Mouse (Mus musculus) cerebellum, adult 11-12 months (tissue): ENCODE measurements around the gene Larp1.

Source experiments
- DNase-seq: peaks from one replicate; pipeline ENCODE4 v3.0.0; 2022

Larp1 gene

GRCm38 (mm10) chr11:58031176-58031575 is 22.3 kb downstream of the Larp1 start:
- no peak for DNase-seq

DNA sequence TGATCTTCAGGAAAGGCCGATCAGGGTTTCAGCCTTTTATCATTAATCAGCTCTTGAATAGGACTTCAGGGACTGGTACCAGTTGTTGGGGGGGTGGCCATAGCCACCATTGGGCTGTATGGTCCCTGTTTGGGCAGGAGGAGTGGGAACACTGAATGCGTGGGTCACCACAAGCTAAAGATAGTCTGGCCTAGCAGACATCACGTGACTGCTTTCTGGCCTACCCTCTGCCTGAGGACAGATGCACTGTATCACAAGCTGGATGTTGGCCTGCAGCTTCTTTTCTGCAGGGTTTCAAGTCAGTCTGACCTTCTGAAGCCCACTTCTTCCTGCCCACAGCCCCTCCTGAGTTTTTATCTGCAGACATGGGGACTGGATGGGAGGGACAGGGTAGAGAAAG is 24.8 kb downstream of the Larp1 start:
- no peak for DNase-seq

DNA sequence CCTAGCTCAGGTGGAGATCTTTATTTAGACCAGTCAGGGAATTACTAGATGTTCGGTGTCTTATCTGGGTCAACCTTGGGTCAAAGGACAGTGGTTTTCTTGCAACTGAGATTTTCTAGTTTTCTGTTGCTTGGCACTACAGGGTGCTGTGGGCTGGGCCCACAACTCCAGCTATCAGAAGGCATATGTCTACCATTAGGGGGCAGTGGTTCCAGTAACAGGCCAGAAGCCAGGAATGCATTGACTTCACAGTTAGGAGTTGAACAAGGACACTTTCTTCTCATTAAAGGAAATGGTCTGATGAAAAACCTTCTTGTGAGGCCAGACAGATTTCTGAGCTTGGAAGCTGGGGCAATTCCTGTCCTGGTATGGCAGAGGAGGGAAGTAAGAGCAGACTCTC is 30.2 kb downstream of the Larp1 start:
- DNase-seq = no peak

- no peak for DNase-seq
Observed at GRCm38 (mm10) chr11:58042861-58043431, 34.1 kb downstream of the Larp1 start.

- DNase-seq = no peak
Observed at GRCm38 (mm10) chr11:58046438-58046837, 37.6 kb downstream of the Larp1 start.

DNA sequence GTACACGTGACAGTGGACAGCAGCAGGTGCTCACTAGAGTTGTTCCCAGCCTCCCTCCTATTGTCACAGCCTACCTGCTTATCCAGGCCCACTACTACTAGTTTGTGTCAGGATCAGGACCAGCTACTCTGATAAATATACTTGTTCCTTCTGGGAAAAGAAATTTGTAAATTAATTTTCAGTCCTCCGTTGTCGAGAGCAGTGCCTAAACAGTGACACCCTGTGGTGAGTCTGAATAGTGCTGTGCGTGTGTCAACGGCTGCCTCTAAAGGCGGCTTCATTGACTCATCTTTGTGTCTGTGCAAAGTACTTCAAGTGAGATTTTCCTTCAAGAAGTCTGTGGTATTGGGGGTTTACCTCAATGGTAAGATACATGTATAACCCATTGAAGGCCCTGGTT is 48.6 kb downstream of the Larp1 start:
- no peak for DNase-seq

DNA sequence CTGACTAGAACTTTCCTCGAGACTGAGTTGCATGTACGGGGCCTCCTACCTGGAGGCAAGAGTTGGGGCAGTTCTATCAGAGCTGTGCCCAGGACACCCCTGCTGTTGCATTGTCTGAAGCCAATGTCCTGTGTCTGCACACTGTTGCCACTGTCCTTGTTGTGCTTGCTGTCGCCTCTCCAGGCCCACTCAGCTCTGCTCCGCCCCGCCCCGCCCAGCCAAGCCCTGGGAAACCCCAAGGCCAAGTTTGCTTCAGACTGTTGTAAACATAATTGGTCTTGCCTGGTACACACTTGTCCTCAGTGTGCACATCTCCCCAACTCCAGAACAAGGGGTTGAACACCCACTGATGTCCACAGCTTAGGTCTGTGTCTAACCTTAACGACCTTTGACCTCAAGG is 50.9 kb downstream of the Larp1 start:
- peak; percentile 42 for DNase-seq

DNA sequence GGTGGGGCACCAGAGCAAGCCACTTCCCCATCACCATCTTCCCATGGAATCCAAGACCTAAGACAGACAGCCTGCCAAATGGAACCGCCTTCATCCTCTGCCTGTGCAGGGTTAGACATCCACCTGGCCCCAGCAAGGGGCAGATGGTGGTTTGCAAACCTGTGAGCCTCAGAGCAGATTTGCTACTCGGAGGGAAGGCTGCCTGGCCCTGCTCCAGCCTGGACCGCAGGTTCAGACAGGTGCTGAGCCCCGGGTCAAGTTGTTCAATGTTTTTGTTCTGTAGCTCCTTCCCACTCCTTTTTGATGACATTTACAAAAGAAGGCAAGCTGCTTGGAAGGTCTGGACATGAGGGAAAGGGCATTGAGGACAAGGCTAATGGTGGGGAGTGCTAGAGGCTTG is 52.4 kb downstream of the Larp1 start:
- peak; percentile 85 for DNase-seq

DNA sequence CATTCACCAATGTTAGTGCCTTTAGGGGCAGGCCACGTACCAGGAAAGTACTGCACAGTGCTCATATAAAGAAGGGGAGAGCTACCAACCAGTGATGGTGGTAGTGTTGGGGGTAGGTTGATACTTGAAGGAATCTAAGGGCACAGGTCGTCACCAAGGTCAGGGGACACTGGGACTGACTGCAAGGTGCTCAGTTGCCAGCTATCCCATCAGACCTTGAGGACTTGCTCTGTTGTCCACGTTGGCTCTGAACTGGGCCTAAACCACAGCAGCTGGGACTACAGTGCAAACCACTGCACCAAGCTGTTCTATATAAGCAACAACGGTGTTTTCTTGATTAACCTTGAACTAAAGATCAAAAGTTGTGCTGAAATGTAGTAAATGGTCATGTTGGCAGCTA is 53.7 kb downstream of the Larp1 start:
- DNase-seq = no peak

DNA sequence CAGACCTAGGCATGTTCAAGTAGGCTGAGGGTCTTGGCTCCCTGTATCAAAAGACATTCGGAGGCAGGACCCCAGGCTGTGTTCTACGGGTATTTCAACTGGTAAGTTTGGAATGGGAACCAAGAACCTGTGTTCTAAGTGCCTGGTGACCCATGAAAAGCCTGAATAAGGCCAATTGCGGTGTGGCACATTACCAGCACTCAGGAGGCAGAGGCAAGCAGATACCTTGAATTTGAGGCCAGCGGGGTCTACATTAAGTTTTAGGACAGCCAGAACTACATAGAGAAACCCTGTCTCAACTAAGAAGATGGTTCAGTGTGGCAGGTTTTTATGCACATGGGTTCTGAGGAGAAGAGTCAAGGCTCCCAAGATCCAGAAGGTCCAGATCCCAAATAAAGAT is 56.2 kb downstream of the Larp1 start:
- no peak for DNase-seq

GRCm38 (mm10) chr11:58072978-58073377 is 64.1 kb downstream of the Larp1 start:
- DNase-seq = no peak

GRCm38 (mm10) chr11:58077270-58077669 is 68.4 kb downstream of the Larp1 start:
- DNase-seq = no peak

DNA sequence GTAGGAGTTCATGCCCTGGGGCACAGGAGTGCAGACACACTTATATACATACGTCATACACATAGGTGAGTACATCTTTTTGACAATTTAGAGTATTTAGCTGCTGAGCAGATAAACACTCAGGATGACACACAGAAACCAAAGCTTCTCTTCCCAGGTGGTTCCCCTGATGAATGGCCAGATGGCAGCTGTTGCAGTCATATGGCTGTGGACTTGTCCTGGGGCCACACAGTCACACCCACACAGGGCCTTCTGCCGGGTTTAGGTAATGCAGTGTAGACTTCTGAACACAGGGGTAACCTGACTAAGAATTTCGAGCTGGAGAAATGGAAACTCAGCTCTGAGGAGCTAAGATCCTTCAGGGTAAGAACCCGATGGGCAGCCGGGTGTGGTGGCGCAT is 72.9 kb downstream of the Larp1 start:
- peak; percentile 73 for DNase-seq

DNA sequence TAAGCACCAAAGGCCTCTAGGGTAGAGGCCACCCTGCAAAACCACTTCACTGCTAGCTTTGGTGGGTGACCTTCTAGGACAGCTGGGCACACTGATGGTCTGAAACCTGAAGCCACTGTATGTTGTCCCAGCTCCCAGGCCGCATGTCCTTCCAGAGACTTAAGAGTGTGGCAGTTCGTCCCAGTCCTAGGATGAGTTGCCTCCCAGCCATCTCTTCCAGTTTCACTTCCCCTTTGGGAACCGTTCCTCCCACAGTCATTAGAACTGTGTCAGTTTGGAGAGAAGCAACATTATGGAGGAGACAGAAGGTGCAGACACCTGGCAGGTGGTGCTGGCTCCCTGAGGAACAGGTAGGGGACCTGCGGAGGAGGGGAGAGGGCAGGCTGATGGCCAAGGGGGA is 83.7 kb downstream of the Larp1 start:
- no peak for DNase-seq

- no peak for DNase-seq
Observed at GRCm38 (mm10) chr11:58093021-58093528, 84.2 kb downstream of the Larp1 start, which contains the start of gene Gm12248. TSS of gene Gm12248 (minus strand) at chr11:58093134.

- DNase-seq = no peak
Observed at GRCm38 (mm10) chr11:58094766-58095165, 85.9 kb downstream of the Larp1 start.

GRCm38 (mm10) chr11:58095561-58095960 is 86.7 kb downstream of the Larp1 start:
- DNase-seq = no peak

DNA sequence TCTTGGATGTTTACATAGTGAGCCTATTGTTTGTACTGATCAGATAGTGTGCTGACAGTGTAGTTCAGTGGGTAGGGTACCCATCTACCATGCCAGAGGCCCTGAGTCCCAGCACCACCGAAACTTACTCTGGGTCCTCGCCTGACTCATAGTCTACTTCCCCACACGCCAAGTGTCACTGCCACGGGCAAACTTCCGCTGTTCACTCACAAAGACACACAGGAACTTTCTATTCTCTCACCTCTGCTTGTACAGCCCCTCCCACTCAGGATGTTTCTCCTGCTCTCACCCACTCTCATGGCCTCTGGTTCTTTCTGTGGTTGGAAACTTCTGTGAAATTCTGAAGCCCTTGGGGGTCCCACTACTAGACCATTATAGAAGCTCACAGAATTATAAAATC is 87.3 kb downstream of the Larp1 start:
- DNase-seq = no peak

DNA sequence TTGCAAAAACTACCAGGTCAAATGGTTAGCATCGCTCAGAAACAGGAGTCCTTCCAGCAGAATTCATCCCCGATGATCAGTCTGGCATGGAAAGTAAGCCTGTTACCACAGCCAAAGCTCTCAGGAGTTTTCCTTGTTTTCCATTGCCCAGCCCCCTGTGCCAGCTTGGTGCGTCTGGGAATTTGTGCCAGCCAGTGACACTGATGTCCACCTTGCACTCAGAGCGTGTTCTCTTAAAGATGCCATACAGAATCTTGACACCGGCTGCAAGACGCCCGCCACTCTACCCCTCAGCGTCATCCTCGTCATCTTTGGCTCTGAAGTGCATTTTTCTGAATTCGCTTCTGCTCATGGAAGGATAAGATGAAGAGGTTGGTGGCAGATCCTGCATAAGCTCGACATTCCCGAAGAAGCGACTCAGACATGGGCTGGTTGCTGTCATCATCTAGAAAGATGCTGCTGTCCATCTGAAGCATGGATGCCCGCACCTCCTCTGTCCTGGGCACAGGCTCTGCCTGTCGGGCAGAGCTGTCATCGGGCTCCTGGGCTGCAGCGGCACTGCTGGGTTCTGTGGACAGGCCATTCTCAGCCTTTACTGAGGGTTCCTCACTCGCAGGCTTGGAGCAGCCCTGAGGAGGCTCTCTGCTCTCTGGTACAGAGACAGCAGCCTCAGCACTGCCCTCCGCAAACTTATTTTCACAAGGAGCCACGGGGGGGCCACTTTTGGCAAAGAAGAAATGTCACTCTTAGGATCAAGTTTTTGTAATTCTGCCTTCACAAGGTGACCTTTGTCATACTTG is 88.2 kb downstream of the Larp1 start:
- DNase-seq = peak; percentile 70

GRCm38 (mm10) chr11:58097621-58098365 is 88.9 kb downstream of the Larp1 start:
- peak; percentile 81 for DNase-seq

GRCm38 (mm10) chr11:58098366-58098720 is 89.5 kb downstream of the Larp1 start:
- DNase-seq = peak; percentile 34

DNA sequence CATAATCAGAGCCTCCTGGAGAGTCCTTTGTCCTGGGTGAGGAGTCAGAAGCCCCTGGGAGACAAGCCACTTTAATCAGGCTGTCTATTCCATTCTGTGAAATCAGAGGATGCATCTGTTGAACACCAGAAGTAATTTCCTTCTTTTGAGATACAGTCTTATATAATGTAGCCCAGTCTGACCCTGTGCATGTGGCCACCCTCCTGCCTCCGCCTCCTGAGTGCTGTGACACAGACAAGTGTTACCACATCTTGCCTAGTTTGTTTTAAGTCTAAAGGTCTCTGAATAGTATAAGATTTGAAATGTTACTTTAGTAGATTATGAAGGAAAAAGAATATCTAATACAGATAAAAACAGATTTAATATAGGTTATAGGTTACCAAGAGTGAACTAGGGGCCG is 91.1 kb downstream of the Larp1 start:
- no peak for DNase-seq

DNA sequence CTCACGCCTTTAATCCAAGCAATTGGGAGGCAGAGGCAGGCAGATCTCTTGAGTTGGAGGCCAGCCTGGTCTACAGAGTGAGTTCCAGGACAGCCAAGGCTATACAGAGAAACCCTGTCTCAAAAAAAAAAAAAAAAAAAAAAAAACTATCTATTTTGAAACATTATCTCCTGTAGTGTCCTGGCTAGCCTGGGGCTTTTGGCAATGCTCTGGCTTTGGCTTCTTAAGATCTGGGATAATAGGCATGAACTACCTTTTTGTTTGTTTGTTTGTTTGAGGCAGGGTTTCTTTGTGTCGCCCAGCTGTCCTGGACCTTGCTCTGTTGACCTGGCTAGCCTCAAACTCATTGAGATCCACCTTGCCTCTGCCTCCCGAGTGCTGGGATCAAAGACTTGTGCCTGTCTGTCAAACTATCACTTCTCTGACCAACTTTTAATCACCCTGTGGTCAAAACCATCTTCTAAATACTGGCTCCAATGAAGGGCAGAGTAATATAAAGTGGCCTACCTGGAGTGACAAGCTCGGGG is 92.4 kb downstream of the Larp1 start:
- no peak for DNase-seq

GRCm38 (mm10) chr11:58102146-58102545 is 93.3 kb downstream of the Larp1 start:
- peak; percentile 43 for DNase-seq
